Mouse (Mus musculus) bone marrow, adult 2 months (tissue): ENCODE results near the gene Mcam.

Experiments
- CTCF ChIP-seq: fragments of 200-500 bp; IDR thresholded peaks from 2 replicates; pipeline ENCODE4 v1.5.1; 2011; ENCODE audit warnings: low read length, control low read depth; ENCODE audit not compliant: control insufficient read depth, insufficient read depth
- POLR2A ChIP-seq: fragments of 200-500 bp; IDR thresholded peaks from 2 replicates; pipeline ENCODE4 v1.6.1; 2011; ENCODE audit warnings: low read depth, mild to moderate bottlenecking, control low read depth, low read length, borderline replicate concordance; ENCODE audit not compliant: control insufficient read depth

GRCm38 (mm10) chr9:44168931-44169330 lies 34.7 kb downstream of the Mcam start:
- TF ChIP-seq CTCF: no peak
- TF ChIP-seq POLR2A: no peak
